Mouse (Mus musculus): ENCODE results near the gene Whrn. TPM values are rescaled to one million over a fixed set of nuclear protein-coding genes. Genes with fewer than 3 reads are reported as not detected.

The Whrn gene
- polyA plus RNA-seq, 1 experiment from 2014 or later: 0.39 TPM

GRCm38 (mm10) chr4:63420143-63420920 lies 75.5 kb downstream of the Whrn start:
- Histone ChIP-seq H3K9ac (no peak overlapping the region), H3K9me3 (replicated peaks) (no peaks in the 10 kb centered on the region), H3K4me2 (no peak overlapping the region), H3K27me3 (no peaks in the 10 kb centered on the region), H3K36me3 (replicated peaks) (no peaks in the 10 kb centered on the region), H3K27ac (replicated peaks) (no peak overlapping the region), H3K4me3 (replicated peaks) (no peak overlapping the region), H3K4me1 (replicated peaks) (no peaks in the 10 kb centered on the region)
- no peak for ATAC-seq (ENCODE audit: insufficient read depth)
- WGBS (ENCODE audit: insufficient replicate concordance): 64% methylated on average over 14 of the region's 14 CpGs

- Histone ChIP-seq H3K27me3 (no peaks in the 10 kb centered on the region), H3K4me1 (replicated peaks) (no peaks in the 10 kb centered on the region), H3K4me2 (no peak overlapping the region), H3K9me3 (replicated peaks) (no peaks in the 10 kb centered on the region), H3K9ac (no peak overlapping the region), H3K4me3 (replicated peaks) (no peak overlapping the region), H3K27ac (replicated peaks) (no peak overlapping the region), H3K36me3 (replicated peaks) (no peaks in the 10 kb centered on the region)
- WGBS (ENCODE audit: insufficient replicate concordance): 69% methylated on average over 11 of the region's 11 CpGs
- ATAC-seq (ENCODE audit: insufficient read depth): no peak
Measured at GRCm38 (mm10) chr4:63418270-63418669, 77.5 kb downstream of the Whrn start.

DNA sequence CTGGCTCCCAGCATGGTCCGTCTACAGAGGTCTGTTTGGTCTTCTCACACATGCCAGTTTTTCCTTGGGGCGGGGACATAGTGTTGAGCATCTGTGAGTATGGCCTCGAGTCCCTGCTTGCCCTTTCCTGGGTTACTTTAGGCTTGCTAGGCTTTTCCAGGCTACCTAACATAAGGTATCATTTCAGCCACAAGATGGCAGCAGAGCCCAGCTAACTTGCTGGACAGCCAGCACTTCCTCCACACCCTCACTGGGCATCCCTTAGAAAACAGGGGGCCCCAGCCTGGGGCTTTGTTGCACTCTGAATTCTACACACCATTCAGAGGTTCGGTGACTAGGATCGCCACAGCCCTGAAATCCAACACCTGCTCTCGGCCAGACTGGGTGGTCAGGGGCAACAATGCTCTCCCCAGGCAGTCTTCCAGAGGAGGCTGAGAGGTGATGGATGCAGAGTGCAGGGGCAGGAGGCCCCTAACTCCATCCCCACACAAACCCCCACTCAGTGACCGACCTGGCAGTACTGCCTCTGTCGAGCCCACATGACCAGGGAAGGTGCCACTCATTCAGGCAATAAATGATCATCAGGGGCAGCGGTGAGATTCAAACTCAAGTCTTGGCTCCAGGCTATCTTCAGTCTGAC lies 78.4 kb downstream of the Whrn start:
- Histone ChIP-seq H3K9ac (no peak overlapping the region), H3K4me2 (no peak overlapping the region), H3K4me3 (replicated peaks) (no peak overlapping the region), H3K27me3 (no peaks in the 10 kb centered on the region), H3K27ac (replicated peaks) (no peak overlapping the region), H3K4me1 (replicated peaks) (no peaks in the 10 kb centered on the region), H3K36me3 (replicated peaks) (no peaks in the 10 kb centered on the region), H3K9me3 (replicated peaks) (no peaks in the 10 kb centered on the region)
- 25% methylated on average over 9 of the region's 9 CpGs for WGBS (ENCODE audit: insufficient replicate concordance)
- no peak for ATAC-seq (ENCODE audit: insufficient read depth)

DNA sequence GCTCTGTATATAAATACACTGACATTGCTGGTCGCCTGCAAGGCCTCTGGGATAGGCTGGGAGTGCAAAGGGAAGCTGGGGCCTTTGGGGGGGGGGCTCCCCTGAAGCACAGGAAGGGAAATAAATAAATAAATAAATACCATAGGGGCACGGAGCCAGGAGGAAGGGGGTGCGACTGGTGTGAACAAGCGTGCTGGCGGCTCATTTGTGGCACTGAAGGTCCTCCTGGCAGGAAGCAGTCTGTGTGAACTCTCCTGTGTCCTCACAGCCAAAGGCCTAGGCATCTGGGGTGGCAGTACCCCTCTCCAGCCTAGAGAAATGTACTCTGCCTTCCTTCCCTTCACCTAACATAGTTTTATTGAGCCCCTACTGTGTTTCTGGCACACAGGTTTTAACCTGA lies 80.8 kb downstream of the Whrn start:
- Histone ChIP-seq H3K4me3 (replicated peaks) (no peak overlapping the region), H3K9me3 (replicated peaks) (no peaks in the 10 kb centered on the region), H3K4me2 (no peak overlapping the region), H3K36me3 (replicated peaks) (no peaks in the 10 kb centered on the region), H3K4me1 (replicated peaks) (peaks cover 14% of the 10 kb centered on the region), H3K27ac (replicated peaks) (no peak overlapping the region), H3K27me3 (0 out of 2 replicates have a peak, but pooled peaks cover 8% of the 10 kb centered on the region), H3K9ac (no peak overlapping the region)
- 57% methylated on average over 5 of the region's 5 CpGs for WGBS (ENCODE audit: insufficient replicate concordance)
- ATAC-seq (ENCODE audit: insufficient read depth): no peak

DNA sequence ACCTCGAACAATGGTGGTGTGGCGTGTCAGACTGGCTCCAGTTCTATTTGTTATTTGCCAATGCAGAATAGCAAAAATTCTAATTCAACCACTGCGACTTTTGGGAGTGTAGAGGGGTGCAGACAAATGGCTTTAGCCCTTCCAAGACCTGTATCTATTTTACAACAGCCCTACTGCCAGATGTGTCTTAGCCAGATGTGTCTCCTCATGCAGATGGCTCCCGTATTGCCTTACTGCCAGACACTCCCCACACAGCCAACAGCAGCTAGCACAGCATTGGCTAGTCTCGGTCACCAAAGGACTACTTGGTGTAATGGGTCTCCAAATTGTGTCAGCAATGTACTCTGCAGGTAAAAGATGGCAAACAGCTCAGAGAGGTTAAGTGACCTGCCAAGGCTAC lies 84.6 kb downstream of the Whrn start:
- Histone ChIP-seq H3K27me3 (peaks cover 21% of the 10 kb centered on the region; the same call in 1 of the 2 replicates), H3K4me3 (replicated peaks) (no peak overlapping the region), H3K36me3 (replicated peaks) (no peaks in the 10 kb centered on the region), H3K9ac (no peak overlapping the region), H3K9me3 (replicated peaks) (no peaks in the 10 kb centered on the region), H3K27ac (replicated peaks) (no peak overlapping the region), H3K4me2 (peak overlapping the region; percentile 98; the same call in 1 of the 2 replicates), H3K4me1 (replicated peaks) (peaks cover 51% of the 10 kb centered on the region)
- 60% methylated on average over 5 of the region's 5 CpGs for WGBS (ENCODE audit: insufficient replicate concordance)
- ATAC-seq (ENCODE audit: insufficient read depth): no peak

- H3K4me1 ChIP-seq (replicated peaks): peaks cover 58% of the 10 kb centered on the region
- H3K4me3 ChIP-seq (replicated peaks): peak overlapping the region; percentile 67
- H3K36me3 ChIP-seq (replicated peaks): no peaks in the 10 kb centered on the region
- peak overlapping the region; percentile 47 for H3K9ac ChIP-seq
- H3K9me3 ChIP-seq (replicated peaks): no peaks in the 10 kb centered on the region
- under 1% methylated on average over 19 of the region's 19 CpGs for WGBS (ENCODE audit: insufficient replicate concordance)
- ATAC-seq (ENCODE audit: insufficient read depth): peak; percentile 88
- peak overlapping the region; percentile 98 for H3K4me2 ChIP-seq
- H3K27ac ChIP-seq (replicated peaks): peak overlapping the region; percentile 33; the same call in 1 of the 2 replicates
- H3K27me3 ChIP-seq: peaks cover 21% of the 10 kb centered on the region; the same call in 1 of the 2 replicates
Measured at GRCm38 (mm10) chr4:63410583-63410934, 85.2 kb downstream of the Whrn start.

GRCm38 (mm10) chr4:63409908-63410582 lies 85.7 kb downstream of the Whrn start:
- Histone ChIP-seq H3K9me3 (replicated peaks) (no peaks in the 10 kb centered on the region), H3K27ac (replicated peaks) (peak overlapping the region; percentile 33; the same call in 1 of the 2 replicates), H3K36me3 (replicated peaks) (no peaks in the 10 kb centered on the region), H3K4me3 (replicated peaks) (peak overlapping the region; percentile 67), H3K27me3 (peaks cover 21% of the 10 kb centered on the region; the same call in 1 of the 2 replicates), H3K4me2 (peak overlapping the region; percentile 98), H3K9ac (peak overlapping the region; percentile 47), H3K4me1 (replicated peaks) (peaks cover 63% of the 10 kb centered on the region)
- ATAC-seq (ENCODE audit: insufficient read depth): peak; percentile 79
- WGBS (ENCODE audit: insufficient replicate concordance): under 1% methylated on average over 39 of the region's 39 CpGs

- Histone ChIP-seq H3K4me3 (replicated peaks) (peak overlapping the region; percentile 67), H3K27ac (replicated peaks) (no peak overlapping the region; the same call in 1 of the 2 replicates), H3K9ac (peak overlapping the region; percentile 47), H3K27me3 (peaks cover 21% of the 10 kb centered on the region; the same call in 1 of the 2 replicates), H3K4me2 (peak overlapping the region; percentile 98), H3K36me3 (replicated peaks) (no peaks in the 10 kb centered on the region), H3K4me1 (replicated peaks) (peaks cover 69% of the 10 kb centered on the region), H3K9me3 (replicated peaks) (no peaks in the 10 kb centered on the region)
- ATAC-seq (ENCODE audit: insufficient read depth): no peak
- 7% methylated on average over 18 of the region's 18 CpGs for WGBS (ENCODE audit: insufficient replicate concordance)
Measured at GRCm38 (mm10) chr4:63409317-63409907, 86.4 kb downstream of the Whrn start.

DNA sequence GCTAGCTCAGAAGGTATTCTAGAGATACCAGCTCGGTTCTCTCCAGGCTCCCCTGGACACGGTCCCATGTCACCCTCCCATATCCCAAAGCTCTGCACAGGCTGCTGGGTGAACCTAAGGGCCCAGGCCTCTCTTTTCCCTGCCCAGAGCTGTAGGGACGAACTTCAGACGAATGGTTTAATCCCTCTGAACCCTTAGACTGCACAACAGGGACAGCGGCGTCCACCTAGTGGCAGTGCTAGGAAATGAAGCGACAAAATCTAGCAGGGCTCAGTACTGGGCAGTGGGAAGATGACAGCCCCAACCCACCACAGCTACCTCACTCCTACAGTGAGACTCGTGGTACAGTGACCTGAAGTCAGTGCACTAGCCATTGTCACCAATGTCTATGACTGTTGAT lies 87.1 kb downstream of the Whrn start:
- H3K27ac ChIP-seq (replicated peaks): no peak overlapping the region; the same call in 1 of the 2 replicates
- 6% methylated on average over 8 of the region's 8 CpGs for WGBS (ENCODE audit: insufficient replicate concordance)
- H3K9me3 ChIP-seq (replicated peaks): no peaks in the 10 kb centered on the region
- ATAC-seq (ENCODE audit: insufficient read depth): 0 out of 2 replicates have a peak, but pooled peaks have one; percentile 13
- no peak overlapping the region for H3K9ac ChIP-seq
- H3K36me3 ChIP-seq (replicated peaks): no peaks in the 10 kb centered on the region
- H3K4me1 ChIP-seq (replicated peaks): peaks cover 77% of the 10 kb centered on the region
- H3K27me3 ChIP-seq: peaks cover 21% of the 10 kb centered on the region; the same call in 1 of the 2 replicates
- H3K4me2 ChIP-seq: peak overlapping the region; percentile 98
- H3K4me3 ChIP-seq (replicated peaks): peak overlapping the region; percentile 67

DNA sequence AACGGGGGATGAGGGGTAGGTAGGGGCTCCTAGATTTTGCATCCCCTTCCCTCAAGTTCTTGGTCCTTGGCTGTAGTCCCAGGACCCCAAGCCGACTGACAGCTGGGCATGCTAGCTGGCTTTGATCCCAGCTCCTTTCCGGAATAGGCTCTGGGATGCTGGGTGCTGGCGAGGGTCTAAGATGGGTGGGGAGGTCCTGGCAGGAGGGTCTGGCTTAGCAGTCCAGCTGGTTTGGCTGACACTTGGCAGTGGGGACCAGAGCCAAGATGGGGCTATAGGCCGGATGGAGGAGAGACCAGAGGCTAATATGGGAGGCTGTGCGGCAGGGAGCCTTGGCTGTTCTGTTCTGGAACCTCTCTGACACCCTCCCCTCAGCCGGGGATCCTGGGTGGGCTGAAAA lies 87.5 kb downstream of the Whrn start:
- Histone ChIP-seq H3K4me3 (replicated peaks) (no peak overlapping the region), H3K27me3 (peaks cover 21% of the 10 kb centered on the region; the same call in 1 of the 2 replicates), H3K27ac (replicated peaks) (no peak overlapping the region; the same call in 1 of the 2 replicates), H3K9me3 (replicated peaks) (no peaks in the 10 kb centered on the region), H3K4me2 (peak overlapping the region; percentile 98), H3K9ac (no peak overlapping the region), H3K36me3 (replicated peaks) (no peaks in the 10 kb centered on the region), H3K4me1 (replicated peaks) (peaks cover 81% of the 10 kb centered on the region)
- ATAC-seq (ENCODE audit: insufficient read depth): no peak
- WGBS (ENCODE audit: insufficient replicate concordance): 60% methylated on average over 7 of the region's 7 CpGs

All from liver, embryonic 15.5 days (tissue).